Mouse (Mus musculus): ENCODE measurements at regions not wholly inside any gene's neighbourhood (a gene's known extent, or its start where the extent isn't known, plus 50 kb on each side); places are given as distances from the start of the nearest gene placed in this dataset.

DNA sequence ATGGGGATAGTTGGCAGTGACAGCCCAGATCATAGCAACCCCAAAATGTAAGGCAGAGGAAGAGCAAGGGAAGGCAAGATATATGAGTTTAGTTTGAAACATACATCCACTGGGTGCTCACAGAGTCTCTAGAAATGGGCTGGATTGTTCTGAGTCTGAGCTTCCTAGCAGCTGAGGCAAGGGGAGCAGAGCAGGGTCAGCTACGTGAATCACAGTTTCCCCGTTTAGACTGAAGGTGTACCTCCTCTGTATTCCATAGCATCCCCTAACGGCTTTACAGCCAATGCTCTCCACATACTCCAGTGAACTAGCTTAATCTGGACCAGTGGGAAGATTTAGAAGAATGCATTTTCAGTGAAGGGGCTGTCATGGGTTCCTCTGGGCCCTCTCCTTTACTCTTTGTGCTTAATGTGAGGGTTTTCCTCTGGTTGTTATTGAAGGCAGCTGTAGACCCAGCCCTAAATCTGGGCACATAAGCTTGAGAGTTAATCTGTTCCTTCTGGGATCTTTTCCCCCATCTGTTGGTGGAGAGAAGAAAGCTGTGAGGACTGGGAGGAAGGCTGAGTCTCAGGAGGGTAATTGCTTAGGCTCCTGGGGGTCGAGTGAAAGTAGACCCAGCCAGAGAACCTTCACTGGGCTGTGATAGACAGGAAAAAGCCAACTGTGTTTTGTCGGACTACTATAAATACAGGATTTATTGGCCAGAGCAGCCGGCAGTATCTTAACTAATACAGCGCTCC, 411.8 kb upstream of the Klhl29 start:
- Histone ChIP-seq H3K9me3 (replicated peaks) (no peaks in the 10 kb centered on the region), H3K27ac (no peak overlapping the region), H3K4me3 (no peak overlapping the region), H3K4me1 (no peaks in the 10 kb centered on the region), H3K27me3 (no peaks in the 10 kb centered on the region), H3K36me3 (no peaks in the 10 kb centered on the region), H3K9ac (no peak overlapping the region), H3K4me2 (replicated peaks) (no peak overlapping the region)
- 65% methylated on average over 7 of the region's 7 CpGs for WGBS
- ATAC-seq (ENCODE audit: low FRiP score), result no peak

DNA sequence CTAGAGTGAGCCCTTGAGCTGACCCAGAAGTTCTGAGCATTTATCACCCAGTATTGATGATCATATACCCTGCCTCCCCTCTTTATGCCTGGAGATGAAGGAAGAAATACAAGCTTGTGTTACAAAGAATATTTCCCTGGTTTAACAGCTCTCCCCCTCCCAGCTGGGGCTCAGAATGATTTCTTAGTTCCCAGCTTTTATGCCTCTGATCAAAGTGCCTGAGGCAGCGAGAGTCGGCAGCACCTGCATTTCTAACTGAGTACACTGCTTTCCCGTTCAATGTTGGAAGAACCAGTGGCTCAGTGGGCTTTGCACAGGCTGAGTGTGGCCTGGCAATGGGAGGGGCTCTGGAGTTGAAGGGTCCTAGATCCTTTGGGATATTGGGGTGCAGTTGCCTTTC, 405.8 kb upstream of the Klhl29 start:
- Histone ChIP-seq H3K9ac (no peak overlapping the region), H3K4me2 (replicated peaks) (no peak overlapping the region), H3K9me3 (replicated peaks) (no peaks in the 10 kb centered on the region), H3K4me1 (0 out of 2 replicates have a peak, but pooled peaks cover 2% of the 10 kb centered on the region), H3K4me3 (no peak overlapping the region), H3K27ac (no peak overlapping the region), H3K27me3 (no peaks in the 10 kb centered on the region), H3K36me3 (no peaks in the 10 kb centered on the region)
- ATAC-seq (ENCODE audit: low FRiP score), result no peak
- WGBS, result 48% methylated on average over 3 of the region's 3 CpGs

DNA sequence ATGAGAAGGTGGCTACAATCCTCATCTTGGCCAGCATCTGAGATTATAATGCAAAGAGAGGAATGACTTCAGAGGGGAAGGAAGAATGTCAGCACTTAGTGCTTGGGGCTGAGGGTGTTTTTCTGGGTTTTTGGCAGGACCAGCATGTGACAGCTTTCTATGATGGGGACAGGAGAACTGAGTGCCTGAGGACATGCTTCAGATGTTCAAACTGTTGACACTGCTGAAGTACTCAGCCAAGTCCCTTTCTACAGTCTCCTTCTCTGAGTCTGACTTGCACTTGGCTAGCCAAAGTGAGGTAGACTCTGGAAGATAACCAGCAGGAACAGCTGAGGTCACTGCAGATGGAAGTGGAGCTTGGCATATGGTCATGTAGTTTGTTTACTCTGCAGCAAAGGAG, 402.1 kb upstream of the Klhl29 start:
- no peak overlapping the region for H3K9ac ChIP-seq
- H3K9me3 ChIP-seq (replicated peaks), result no peaks in the 10 kb centered on the region
- H3K27me3 ChIP-seq, result no peaks in the 10 kb centered on the region
- no peak overlapping the region for H3K4me2 ChIP-seq (replicated peaks)
- H3K4me1 ChIP-seq, result 0 out of 2 replicates have a peak, but pooled peaks cover 2% of the 10 kb centered on the region
- ATAC-seq (ENCODE audit: low FRiP score), result no peak
- no peak overlapping the region for H3K4me3 ChIP-seq
- H3K27ac ChIP-seq, result no peak overlapping the region
- H3K36me3 ChIP-seq, result no peaks in the 10 kb centered on the region

DNA sequence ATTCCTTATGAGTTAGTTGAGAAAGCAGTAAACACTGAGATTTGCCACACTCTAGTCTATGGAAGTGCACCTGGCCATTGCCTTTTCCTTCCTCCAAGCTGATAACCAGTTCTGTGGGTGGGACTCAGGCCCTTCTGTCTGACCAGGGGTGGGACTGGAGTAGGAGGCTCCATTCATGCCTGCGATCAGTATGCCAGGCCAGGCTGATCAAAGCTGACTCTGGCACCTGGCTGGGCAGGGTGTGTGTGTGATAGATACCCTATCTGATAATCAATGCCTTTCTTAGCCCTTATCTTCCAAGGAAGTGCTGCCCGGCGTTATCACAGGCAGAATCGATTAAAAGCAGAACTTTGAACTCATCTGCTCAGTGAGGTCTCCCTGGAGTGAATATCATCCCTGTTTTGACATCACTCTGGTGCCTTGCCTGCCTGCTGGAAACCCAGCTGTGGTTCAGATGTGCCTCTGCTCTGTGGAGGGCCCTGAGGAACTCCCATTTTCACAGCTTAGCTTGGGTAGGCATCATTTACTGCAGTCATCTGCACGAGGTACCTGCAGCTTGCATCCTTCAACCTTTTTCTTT, 396.0 kb upstream of the Klhl29 start:
- Histone ChIP-seq H3K27ac (no peak overlapping the region), H3K4me1 (no peaks in the 10 kb centered on the region), H3K9ac (no peak overlapping the region), H3K27me3 (no peaks in the 10 kb centered on the region), H3K9me3 (replicated peaks) (no peaks in the 10 kb centered on the region), H3K4me2 (replicated peaks) (no peak overlapping the region), H3K36me3 (no peaks in the 10 kb centered on the region), H3K4me3 (no peak overlapping the region)
- no peak for ATAC-seq (ENCODE audit: low FRiP score)
- 73% methylated on average over 5 of the region's 5 CpGs for WGBS

DNA sequence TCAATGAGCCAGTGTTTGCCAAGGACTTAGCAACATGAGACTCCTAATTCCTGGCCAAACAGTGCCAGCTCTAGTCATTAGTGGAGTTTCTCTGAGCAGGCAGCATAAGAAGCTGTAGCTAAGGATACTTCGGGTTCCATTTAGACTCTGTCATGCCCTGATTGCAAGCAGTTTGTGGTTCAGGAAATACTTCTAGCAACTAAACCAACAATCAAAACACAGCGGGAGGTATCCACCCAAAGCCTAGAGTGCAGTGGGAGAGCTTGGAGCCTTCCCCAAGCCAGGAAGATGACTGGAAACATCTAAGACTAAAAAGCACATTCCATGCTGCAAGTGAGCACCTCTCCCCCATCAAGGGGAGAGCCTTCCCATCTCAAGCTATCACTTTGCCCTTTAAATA, 395.0 kb upstream of the Klhl29 start:
- Histone ChIP-seq H3K27ac (no peak overlapping the region), H3K9ac (no peak overlapping the region), H3K4me2 (replicated peaks) (no peak overlapping the region), H3K4me3 (no peak overlapping the region), H3K4me1 (no peaks in the 10 kb centered on the region), H3K36me3 (no peaks in the 10 kb centered on the region), H3K9me3 (replicated peaks) (no peaks in the 10 kb centered on the region), H3K27me3 (no peaks in the 10 kb centered on the region)
- 66% methylated on average over 2 of the region's 2 CpGs for WGBS
- no peak for ATAC-seq (ENCODE audit: low FRiP score)

DNA sequence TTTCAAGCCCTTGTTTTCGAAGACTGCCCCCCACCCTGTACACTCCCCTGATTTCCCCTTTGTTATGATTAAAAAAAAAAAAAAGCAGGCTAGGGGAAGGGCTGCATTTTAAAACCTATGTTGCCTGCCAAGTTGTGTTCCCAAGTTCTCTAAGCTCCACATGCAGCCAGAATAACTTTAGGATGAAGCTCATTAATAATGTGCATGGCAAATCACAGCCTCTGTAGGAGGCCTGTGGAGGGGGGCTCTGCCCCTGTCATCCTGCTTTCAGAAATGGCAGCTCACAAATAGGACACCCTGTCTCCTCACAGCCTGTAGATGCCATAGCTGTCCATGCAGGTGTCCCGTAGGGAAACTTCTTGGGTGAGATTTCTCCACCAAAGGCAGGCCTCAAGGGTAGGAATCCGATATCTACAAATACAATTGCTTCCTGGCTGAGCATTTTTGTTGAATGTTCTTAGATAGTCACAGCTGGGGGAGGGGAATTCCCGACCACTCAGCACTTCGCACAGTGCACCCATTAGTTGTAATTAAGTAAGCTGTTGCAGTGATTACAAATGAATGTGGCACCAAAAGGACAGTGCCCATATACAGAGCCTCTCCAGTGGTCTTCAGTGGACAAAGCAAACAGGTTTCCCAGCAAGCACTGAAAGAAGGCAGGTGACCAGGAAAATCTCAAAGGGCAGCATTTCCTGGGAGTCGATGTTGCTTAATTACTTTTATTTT, 389.1 kb upstream of the Klhl29 start:
- no peak overlapping the region for H3K27ac ChIP-seq
- no peaks in the 10 kb centered on the region for H3K27me3 ChIP-seq
- H3K4me1 ChIP-seq, result peaks cover 10% of the 10 kb centered on the region
- H3K9me3 ChIP-seq (replicated peaks), result no peaks in the 10 kb centered on the region
- 44% methylated on average over 6 of the region's 6 CpGs for WGBS
- no peak overlapping the region for H3K4me2 ChIP-seq (replicated peaks)
- H3K9ac ChIP-seq, result no peak overlapping the region
- H3K4me3 ChIP-seq, result no peak overlapping the region
- ATAC-seq (ENCODE audit: low FRiP score), result peak; percentile 74
- no peaks in the 10 kb centered on the region for H3K36me3 ChIP-seq

DNA sequence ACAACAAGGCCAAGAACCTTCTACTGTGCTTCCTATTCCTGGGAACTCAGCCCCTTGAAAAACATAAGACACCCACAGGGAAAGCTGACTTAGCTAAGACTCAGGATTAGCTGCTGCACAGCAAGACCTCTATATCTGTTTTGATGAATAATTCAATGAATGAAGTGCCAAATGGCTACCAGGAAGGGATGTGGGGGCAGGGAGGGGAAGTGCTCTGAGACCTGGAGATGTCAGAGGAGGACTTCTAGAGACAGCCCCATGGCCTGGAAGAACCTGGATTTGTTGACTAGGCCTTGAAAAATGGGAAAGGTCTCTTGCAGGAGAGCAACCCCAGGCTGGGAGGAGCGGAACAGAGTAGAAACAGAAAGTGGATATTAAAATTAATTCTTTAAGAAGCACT, 388.5 kb upstream of the Klhl29 start:
- H3K36me3 ChIP-seq, result no peaks in the 10 kb centered on the region
- WGBS, result 88% methylated on average over 1 of the region's 1 CpGs
- no peak overlapping the region for H3K4me2 ChIP-seq (replicated peaks)
- H3K9me3 ChIP-seq (replicated peaks), result no peaks in the 10 kb centered on the region
- H3K9ac ChIP-seq, result no peak overlapping the region
- no peaks in the 10 kb centered on the region for H3K27me3 ChIP-seq
- H3K4me1 ChIP-seq, result peaks cover 10% of the 10 kb centered on the region
- H3K27ac ChIP-seq, result 0 out of 2 replicates have a peak overlapping the region, but pooled peaks have one; percentile 7
- no peak overlapping the region for H3K4me3 ChIP-seq
- ATAC-seq (ENCODE audit: low FRiP score), result peak; percentile 48; the same call in 1 of the 2 replicates

DNA sequence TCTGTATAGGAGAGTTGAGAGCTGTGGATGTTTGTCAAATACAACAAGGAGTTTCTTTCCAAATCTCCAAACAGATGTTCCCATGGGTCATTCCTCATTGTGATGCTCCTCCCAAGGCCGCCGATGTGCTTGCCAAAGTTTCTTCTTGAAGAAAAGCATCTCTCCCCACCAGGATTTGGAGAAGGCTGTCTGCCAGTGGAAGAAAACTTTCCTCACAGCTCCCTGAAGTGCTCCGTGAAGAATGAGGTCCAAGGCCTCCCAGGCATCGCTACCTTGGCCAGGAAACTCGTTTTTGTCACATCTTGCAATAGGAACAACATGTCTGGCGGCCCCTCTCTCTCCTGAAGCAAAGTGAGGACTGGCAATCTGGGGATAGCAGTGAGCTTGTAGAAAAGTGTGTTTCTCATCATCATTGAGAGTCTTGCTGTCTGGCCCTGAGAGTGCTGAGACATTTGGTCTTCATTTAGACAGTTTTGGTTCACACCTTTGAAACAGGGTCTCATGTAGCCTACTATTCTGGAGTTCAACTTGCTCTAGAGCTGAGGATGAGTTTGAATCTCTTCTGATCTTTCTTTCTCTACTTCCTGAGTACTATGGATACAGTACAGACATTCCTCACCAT, 386.9 kb upstream of the Klhl29 start:
- Histone ChIP-seq H3K4me3 (no peak overlapping the region), H3K4me2 (replicated peaks) (no peak overlapping the region), H3K4me1 (peaks cover 10% of the 10 kb centered on the region), H3K36me3 (no peaks in the 10 kb centered on the region), H3K9ac (no peak overlapping the region), H3K27me3 (no peaks in the 10 kb centered on the region), H3K9me3 (replicated peaks) (no peaks in the 10 kb centered on the region), H3K27ac (no peak overlapping the region)
- no peak for ATAC-seq (ENCODE audit: low FRiP score)
- WGBS, result 86% methylated on average over 6 of the region's 6 CpGs

DNA sequence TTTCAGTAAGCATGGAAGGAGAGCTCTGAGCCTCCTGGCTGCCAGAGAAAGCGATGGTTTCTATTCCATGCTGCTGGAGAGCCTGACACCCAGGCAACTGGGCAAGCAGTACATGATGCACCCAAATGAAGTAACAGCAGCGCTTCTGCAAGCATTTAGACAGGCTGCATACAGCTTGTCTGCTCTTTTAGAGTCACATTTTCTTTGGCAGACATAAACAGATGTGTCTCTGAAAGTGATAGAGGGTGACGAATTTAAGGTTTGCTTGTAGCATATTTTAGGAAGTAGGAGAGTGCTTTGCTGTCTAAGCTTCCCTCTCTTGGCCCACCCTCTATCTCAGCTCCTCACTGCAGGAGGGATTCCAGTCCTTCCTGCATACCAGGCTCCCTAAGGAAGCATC, 384.0 kb upstream of the Klhl29 start:
- H3K36me3 ChIP-seq, result no peaks in the 10 kb centered on the region
- no peak overlapping the region for H3K4me3 ChIP-seq
- no peak overlapping the region for H3K9ac ChIP-seq
- peaks cover 9% of the 10 kb centered on the region for H3K4me1 ChIP-seq
- no peaks in the 10 kb centered on the region for H3K27me3 ChIP-seq
- H3K9me3 ChIP-seq (replicated peaks), result no peaks in the 10 kb centered on the region
- no peak overlapping the region for H3K27ac ChIP-seq
- no peak overlapping the region for H3K4me2 ChIP-seq (replicated peaks)
- ATAC-seq (ENCODE audit: low FRiP score), result no peak
- 78% methylated on average over 3 of the region's 3 CpGs for WGBS

DNA sequence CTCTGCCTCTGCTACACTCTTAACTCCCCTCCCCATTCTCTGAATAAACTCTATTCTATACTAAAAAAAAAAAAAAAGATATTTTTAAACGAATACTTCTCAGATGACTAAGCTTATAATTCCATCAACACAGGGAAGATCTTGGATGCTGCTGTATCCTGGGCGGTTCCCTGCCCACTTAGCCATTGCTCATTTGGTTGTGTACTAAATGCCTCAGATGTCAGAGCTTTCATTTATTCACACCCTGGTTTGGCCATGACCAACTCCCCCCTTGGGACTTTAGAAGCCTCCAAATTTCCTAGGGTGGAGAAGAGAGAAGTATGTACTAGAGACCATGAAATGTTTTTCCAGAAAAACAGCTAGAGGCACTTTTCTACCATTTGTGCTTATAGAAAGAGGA, 382.3 kb upstream of the Klhl29 start:
- Histone ChIP-seq H3K27me3 (no peaks in the 10 kb centered on the region), H3K36me3 (no peaks in the 10 kb centered on the region), H3K9ac (no peak overlapping the region), H3K9me3 (replicated peaks) (no peaks in the 10 kb centered on the region), H3K4me3 (no peak overlapping the region), H3K4me1 (no peaks in the 10 kb centered on the region), H3K27ac (no peak overlapping the region), H3K4me2 (replicated peaks) (no peak overlapping the region)
- 89% methylated on average over 2 of the region's 2 CpGs for WGBS
- no peak for ATAC-seq (ENCODE audit: low FRiP score)

DNA sequence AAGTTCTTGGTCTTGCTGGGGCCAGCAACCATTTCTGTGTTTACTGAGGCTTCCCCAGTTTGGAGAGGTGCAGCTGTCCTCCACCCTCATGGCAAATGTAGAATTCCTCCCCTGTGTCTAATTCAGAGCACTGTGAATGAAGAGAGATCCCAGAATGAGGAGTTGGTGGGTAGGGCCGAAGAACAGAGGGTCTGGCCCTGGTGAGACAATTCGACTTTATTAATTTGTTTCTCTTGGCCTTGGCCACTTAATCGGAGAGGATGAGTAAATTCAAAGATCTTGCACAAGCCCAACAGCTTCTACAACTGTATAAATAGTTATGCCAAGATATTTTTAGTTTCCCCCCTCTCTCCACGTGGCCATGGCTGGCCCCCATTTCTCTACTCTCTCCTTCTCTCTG, 381.9 kb upstream of the Klhl29 start:
- no peaks in the 10 kb centered on the region for H3K9me3 ChIP-seq (replicated peaks)
- H3K27ac ChIP-seq, result no peak overlapping the region
- no peaks in the 10 kb centered on the region for H3K27me3 ChIP-seq
- H3K4me2 ChIP-seq (replicated peaks), result no peak overlapping the region
- H3K36me3 ChIP-seq, result no peaks in the 10 kb centered on the region
- no peak overlapping the region for H3K9ac ChIP-seq
- 87% methylated on average over 4 of the region's 4 CpGs for WGBS
- no peak overlapping the region for H3K4me3 ChIP-seq
- ATAC-seq (ENCODE audit: low FRiP score), result no peak
- H3K4me1 ChIP-seq, result no peaks in the 10 kb centered on the region

DNA sequence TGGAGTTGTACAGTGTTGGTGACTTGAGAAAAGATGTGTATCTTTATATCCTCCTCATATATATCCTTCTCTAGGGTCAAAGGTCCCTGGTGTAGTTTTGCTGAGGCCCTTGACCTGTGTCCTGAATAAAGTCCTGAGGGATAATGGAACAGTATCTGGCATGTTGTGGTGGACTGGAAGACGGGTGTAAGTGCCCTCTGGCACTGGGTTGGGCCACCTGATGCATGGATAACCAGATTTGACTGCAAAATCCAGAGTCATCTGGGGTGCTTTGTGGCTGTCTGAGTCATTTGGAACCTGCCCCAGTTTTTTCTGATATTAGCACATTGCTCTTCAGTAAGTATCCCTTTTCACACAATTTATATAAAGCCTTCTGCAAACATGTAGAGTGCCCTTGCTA, 378.3 kb upstream of the Klhl29 start:
- Histone ChIP-seq H3K4me2 (replicated peaks) (no peak overlapping the region), H3K4me1 (no peaks in the 10 kb centered on the region), H3K27ac (no peak overlapping the region), H3K9ac (no peak overlapping the region), H3K27me3 (no peaks in the 10 kb centered on the region), H3K36me3 (no peaks in the 10 kb centered on the region), H3K9me3 (replicated peaks) (no peaks in the 10 kb centered on the region), H3K4me3 (no peak overlapping the region)
- no peak for ATAC-seq (ENCODE audit: low FRiP score)
- 74% methylated on average over 1 of the region's 1 CpGs for WGBS

Measured in hindbrain, embryonic 12.5 days (tissue).